ENCODE assay signal across 20 mouse cellular contexts in the genomic region with DNA sequence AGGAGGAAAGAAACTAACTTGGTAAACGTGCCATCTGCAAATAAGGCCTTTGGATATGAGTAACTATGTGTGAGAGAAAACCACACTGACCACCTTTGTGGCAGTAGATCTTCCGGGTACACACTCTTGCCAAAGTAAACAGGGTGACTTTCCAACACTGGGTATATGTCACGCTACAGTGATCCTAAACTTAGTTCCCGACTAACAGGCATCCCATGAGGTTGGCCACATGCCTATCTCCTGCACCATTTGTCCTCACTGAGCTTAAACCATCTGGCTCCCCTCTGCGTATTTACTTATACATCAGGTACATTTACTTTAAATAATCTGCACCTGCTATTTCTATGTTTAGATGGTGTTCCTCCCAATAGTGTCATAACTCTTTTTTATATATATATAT.
A peak's percentile ranks its signal among the peaks of the same experiment; 100 is the strongest.
DNase-seq lines count a peak whose midpoint lies in the region; ATAC-seq lines count a peak whose summit lies in the region.
"Had no signal": no experiment of that assay in that cellular context is flagged by ENCODE, and none has a peak within 500 bp of the region (broad histone marks: within the 10 kb centered on the region; RNA-seq: fewer than 3 reads in every experiment).

No protein-coding gene starts in this region.

- no peak overlapping the region for H3K27ac ChIP-seq in embryonic facial prominence, embryonic 14.5 days (replicated peaks; ENCODE audit: low read depth, low read length)
- no peak overlapping the region for H3K27ac ChIP-seq in embryonic facial prominence, embryonic 10.5 days (replicated peaks)
- H3K27ac ChIP-seq: embryonic facial prominence, embryonic 12.5 days; forebrain, embryonic 12.5 days; heart, adult 2 months; hindbrain, embryonic 12.5 days; left cerebral cortex, adult 2 months; liver, embryonic 13.5 days; midbrain, embryonic 13.5 days had no signal

- ATAC-seq in embryonic facial prominence, embryonic 14.5 days (ENCODE audit: low read depth): no peak
- ATAC-seq: midbrain, embryonic 13.5 days had no signal

- no peak overlapping the region for H3K4me2 ChIP-seq in embryonic facial prominence, embryonic 14.5 days (ENCODE audit: low read depth, low read length)
- H3K4me2 ChIP-seq: embryonic facial prominence, embryonic 12.5 days; forebrain, embryonic 12.5 days; hindbrain, embryonic 12.5 days; liver, embryonic 13.5 days; midbrain, embryonic 13.5 days had no signal

- H3K9me3 ChIP-seq in embryonic facial prominence, embryonic 14.5 days (ENCODE audit: control insufficient read depth, low read length): no peaks in the 10 kb centered on the region
- no peaks in the 10 kb centered on the region for H3K9me3 ChIP-seq in embryonic facial prominence, embryonic 10.5 days
- H3K9me3 ChIP-seq: embryonic facial prominence, embryonic 12.5 days; forebrain, embryonic 12.5 days; hindbrain, embryonic 12.5 days; liver, embryonic 13.5 days; megakaryocyte, embryonic 14.5 days; midbrain, embryonic 13.5 days had no signal

- no peaks in the 10 kb centered on the region for H3K36me3 ChIP-seq in embryonic facial prominence, embryonic 14.5 days (ENCODE audit: control insufficient read depth, insufficient read depth, low read length)
- no peaks in the 10 kb centered on the region for H3K36me3 ChIP-seq in embryonic facial prominence, embryonic 10.5 days (replicated peaks)
- H3K36me3 ChIP-seq: embryonic facial prominence, embryonic 12.5 days; forebrain, embryonic 12.5 days; hindbrain, embryonic 12.5 days; liver, embryonic 13.5 days; midbrain, embryonic 13.5 days had no signal

- H3K9ac ChIP-seq in embryonic facial prominence, embryonic 14.5 days (ENCODE audit: low read depth, low read length): no peak overlapping the region
- H3K9ac ChIP-seq: embryonic facial prominence, embryonic 12.5 days; forebrain, embryonic 12.5 days; hindbrain, embryonic 12.5 days; liver, embryonic 13.5 days; midbrain, embryonic 13.5 days had no signal

- no peak overlapping the region for H3K4me3 ChIP-seq in embryonic facial prominence, embryonic 14.5 days (ENCODE audit: low read depth, low read length)
- H3K4me3 ChIP-seq in embryonic facial prominence, embryonic 10.5 days: no peak overlapping the region
- H3K4me3 ChIP-seq: embryonic facial prominence, embryonic 12.5 days; erythroblast, embryonic 14.5 days; forebrain, embryonic 12.5 days; heart, adult 2 months; hindbrain, embryonic 12.5 days; left cerebral cortex, adult 2 months; liver, embryonic 13.5 days; megakaryocyte, embryonic 14.5 days; midbrain, embryonic 13.5 days had no signal

- WGBS in embryonic facial prominence, embryonic 14.5 days: 72% methylated on average over 5 of the region's 5 CpGs
- 88% methylated on average over 5 of the region's 5 CpGs for WGBS in embryonic facial prominence, embryonic 10.5 days

- H3K27me3 ChIP-seq in embryonic facial prominence, embryonic 14.5 days (replicated peaks; ENCODE audit: control insufficient read depth, insufficient read depth, low read length): no peaks in the 10 kb centered on the region
- H3K27me3 ChIP-seq in embryonic facial prominence, embryonic 10.5 days (replicated peaks; ENCODE audit: low read depth, poor library complexity, severe bottlenecking): no peaks in the 10 kb centered on the region
- H3K27me3 ChIP-seq: embryonic facial prominence, embryonic 12.5 days; forebrain, embryonic 12.5 days; hindbrain, embryonic 12.5 days; liver, embryonic 13.5 days; megakaryocyte, embryonic 14.5 days; midbrain, embryonic 13.5 days had no signal

- DNase-seq in embryonic facial prominence, embryonic 14.5 days (ENCODE audit: low spot score): peak; percentile 6
- DNase-seq in embryonic facial prominence, embryonic 10.5 days (ENCODE audit: low spot score): no peak
- peak; percentile 15 for DNase-seq in layer of hippocampus, adult 11-12 months (ENCODE audit: low spot score)
- DNase-seq in layer of hippocampus, adult 9-10 months (ENCODE audit: low spot score): no peak
- peak; percentile 47 to 48 for DNase-seq in cerebellum, adult 18-20 months
- DNase-seq in cerebellum, postnatal 25 days: peak; percentile 33 to 60
- no peak for DNase-seq in adrenal gland, postnatal 14 days
- DNase-seq in frontal cortex, postnatal 25 days (ENCODE audit: low spot score in 2 of 2): no peak
- DNase-seq: gastrocnemius, postnatal 36 days; heart, adult 2 months; kidney, adult 18-20 months; liver, embryonic 13.5 days; lung, adult 2 months had no signal

- no peaks in the 10 kb centered on the region for H3K4me1 ChIP-seq in embryonic facial prominence, embryonic 14.5 days (ENCODE audit: control insufficient read depth, insufficient read depth, low read length)
- H3K4me1 ChIP-seq in embryonic facial prominence, embryonic 10.5 days: no peaks in the 10 kb centered on the region
- H3K4me1 ChIP-seq: embryonic facial prominence, embryonic 12.5 days; forebrain, embryonic 12.5 days; hindbrain, embryonic 12.5 days; liver, embryonic 13.5 days; megakaryocyte, embryonic 14.5 days; midbrain, embryonic 13.5 days had no signal

Comparison
In these comparisons a context has a peak if more than half of its experiments do, and no peak if none do; other contexts are left out.
1. DNase-seq: peak in embryonic facial prominence, embryonic 14.5 days (single experiment), layer of hippocampus, adult 11-12 months (single experiment), cerebellum, adult 18-20 months (2 of 2) and cerebellum, postnatal 25 days (2 of 2); none in embryonic facial prominence, embryonic 10.5 days (single experiment), layer of hippocampus, adult 9-10 months (single experiment), adrenal gland, postnatal 14 days (single experiment) and frontal cortex, postnatal 25 days (0 of 2).